Mouse (Mus musculus) forebrain, postnatal 0 days (tissue): ENCODE data around the gene Ptprq. TPM values are rescaled to one million over a fixed set of nuclear protein-coding genes. Genes with fewer than 3 reads are reported as not detected.

ENCODE experiments used
- ATAC-seq: fragments of 200-750 bp; cut with Nextera tagmentation; 2 replicates; pipeline ENCODE4 v1.8.0; 2017; ENCODE audit warnings: mild to moderate bottlenecking, moderate library complexity
- DNase-seq: peaks from one replicate; pipeline ENCODE4 v3.0.0-alpha.2; 2015
- H3K27ac ChIP-seq: fragments of 300-500 bp; sonication (generic); 2 replicates; pipeline ENCODE4 v1.5.1; 2014; ENCODE audit warnings: low read depth, mild to moderate bottlenecking, antibody characterized with exemption, low read length, moderate library complexity, mixed read lengths
- H3K27me3 ChIP-seq: fragments of 300-500 bp; sonication (generic); 2 replicates; pipeline ENCODE4 v1.6.1; 2014; ENCODE audit warnings: mild to moderate bottlenecking, low read length, mixed read lengths; ENCODE audit not compliant: insufficient read depth
- H3K36me3 ChIP-seq: fragments of 300-500 bp; sonication (generic); 2 replicates; pipeline ENCODE4 v1.6.1; 2014; ENCODE audit warnings: mild to moderate bottlenecking, moderate library complexity; ENCODE audit not compliant: insufficient read depth
- H3K4me1 ChIP-seq: fragments of 300-500 bp; sonication (generic); 2 replicates; pipeline ENCODE4 v1.6.1; 2014; ENCODE audit warnings: antibody characterized with exemption; ENCODE audit not compliant: insufficient read depth
- H3K4me2 ChIP-seq: fragments of 300-500 bp; sonication (generic); 2 replicates; pipeline ENCODE4 v1.6.1; 2014; ENCODE audit warnings: low read depth, mild to moderate bottlenecking, moderate library complexity
- H3K4me3 ChIP-seq: fragments of 300-500 bp; sonication (generic); 2 replicates; pipeline ENCODE4 v1.5.1; 2014; ENCODE audit warnings: low read depth, low read length, mixed read lengths
- H3K9ac ChIP-seq: fragments of 300-500 bp; sonication (generic); 2 replicates; pipeline ENCODE4 v1.6.1; 2014; ENCODE audit warnings: mild to moderate bottlenecking
- H3K9me3 ChIP-seq: fragments of 300-500 bp; sonication (generic); 2 replicates; pipeline ENCODE4 v1.6.1; 2016; ENCODE audit warnings: low read length
- CTCF ChIP-seq: sonication (generic); IDR thresholded peaks from 2 replicates; pipeline ENCODE4 v1.5.1; 2016; ENCODE audit warnings: antibody characterized with exemption, control low read depth, low read depth
- WGBS: fragments of 180-500 bp; shearing (Covaris S2); extraction: QIAGEN DNeasy Blood & Tissue Kit; methylation state at CpG from one replicate; pipeline ENCODE4 v1.1.7; 2014; 5-methylcytosine and 5-hydroxymethylcytosine counted together
- polyA plus RNA-seq: library from polyadenylated mRNA; unstranded; fragments of >200 nt; fragmentation: Nextera tagmentation; extraction: Ambion mirVana; gene quantifications from 2 replicates; pipeline ENCODE4 v1.2.1, GENCODE M21; 2015
- total RNA-seq: library from RNA; depleted of rRNA; stranded (reverse); fragments of >200 nt; gene quantifications from 2 replicates; pipeline ENCODE4 v1.2.3, GENCODE M21; 2014

Ptprq gene
- total and polyA plus RNA-seq, 2 experiments from 2014 or later: 0.10 TPM

DNA sequence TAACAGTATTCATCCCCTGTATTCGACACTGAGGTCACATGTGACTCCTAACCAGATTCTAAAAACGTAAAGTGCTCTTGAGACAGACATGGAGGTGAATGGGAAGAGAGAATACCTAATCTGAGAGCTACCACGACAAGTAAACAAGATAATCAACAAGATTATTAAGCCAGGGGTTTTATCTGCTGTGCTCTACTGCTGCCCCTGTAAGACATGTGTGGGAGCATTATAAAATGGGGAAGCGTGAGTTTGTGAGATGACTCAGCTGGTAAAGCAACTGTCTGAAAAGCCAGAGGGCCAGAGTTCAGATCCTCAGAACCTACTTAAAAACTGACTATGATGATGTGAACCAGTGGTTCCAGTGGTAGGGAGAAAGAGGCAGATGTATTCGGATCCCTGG is 22.7 kb downstream of the Ptprq start:
- WGBS: 84% methylated on average over 5 of the region's 5 CpGs
- Histone ChIP-seq H3K4me3 (no peak overlapping the region), H3K27me3 (no peaks in the 10 kb centered on the region), H3K4me2 (no peak overlapping the region), H3K4me1 (no peaks in the 10 kb centered on the region), H3K9ac (no peak overlapping the region), H3K9me3 (no peaks in the 10 kb centered on the region), H3K27ac (no peak overlapping the region), H3K36me3 (no peaks in the 10 kb centered on the region)
- ATAC-seq (no peak), DNase-seq (no peak)
- TF ChIP-seq CTCF: no peak

- Histone ChIP-seq H3K9ac (no peak overlapping the region), H3K4me1 (no peaks in the 10 kb centered on the region), H3K27ac (no peak overlapping the region), H3K4me2 (no peak overlapping the region), H3K9me3 (no peaks in the 10 kb centered on the region), H3K27me3 (no peaks in the 10 kb centered on the region), H3K4me3 (no peak overlapping the region), H3K36me3 (no peaks in the 10 kb centered on the region)
- ATAC-seq (no peak), DNase-seq (no peak)
- 85% methylated on average over 6 of the region's 6 CpGs for WGBS
- TF ChIP-seq CTCF: no peak
Measured at GRCm38 (mm10) chr10:107687382-107687781, 32.5 kb downstream of the Ptprq start.

DNA sequence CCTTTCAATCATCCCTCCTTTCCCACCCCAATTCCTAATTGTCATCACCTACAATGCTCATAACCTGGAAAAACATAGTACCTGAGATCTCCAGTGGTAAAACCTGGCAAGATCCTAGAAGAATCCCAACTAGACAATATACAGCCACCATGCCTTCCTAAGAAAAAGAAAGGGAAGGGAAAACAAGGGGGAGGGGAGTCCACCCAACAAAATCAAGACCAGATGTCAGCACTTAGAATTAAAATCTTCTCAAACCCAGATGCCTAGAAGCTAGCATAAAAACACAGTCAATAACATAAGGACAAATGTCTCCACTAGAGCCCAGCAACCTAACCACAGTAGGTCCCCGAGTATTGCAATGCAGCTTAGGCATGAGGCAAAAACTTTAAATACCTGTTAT is 43.9 kb downstream of the Ptprq start:
- Histone ChIP-seq H3K9me3 (no peaks in the 10 kb centered on the region), H3K4me3 (no peak overlapping the region), H3K4me2 (no peak overlapping the region), H3K9ac (no peak overlapping the region), H3K27me3 (no peaks in the 10 kb centered on the region), H3K27ac (no peak overlapping the region), H3K36me3 (no peaks in the 10 kb centered on the region), H3K4me1 (no peaks in the 10 kb centered on the region)
- ATAC-seq: no peak
- 71% methylated on average over 1 of the region's 1 CpGs for WGBS
- no peak for DNase-seq
- TF ChIP-seq CTCF: no peak

DNA sequence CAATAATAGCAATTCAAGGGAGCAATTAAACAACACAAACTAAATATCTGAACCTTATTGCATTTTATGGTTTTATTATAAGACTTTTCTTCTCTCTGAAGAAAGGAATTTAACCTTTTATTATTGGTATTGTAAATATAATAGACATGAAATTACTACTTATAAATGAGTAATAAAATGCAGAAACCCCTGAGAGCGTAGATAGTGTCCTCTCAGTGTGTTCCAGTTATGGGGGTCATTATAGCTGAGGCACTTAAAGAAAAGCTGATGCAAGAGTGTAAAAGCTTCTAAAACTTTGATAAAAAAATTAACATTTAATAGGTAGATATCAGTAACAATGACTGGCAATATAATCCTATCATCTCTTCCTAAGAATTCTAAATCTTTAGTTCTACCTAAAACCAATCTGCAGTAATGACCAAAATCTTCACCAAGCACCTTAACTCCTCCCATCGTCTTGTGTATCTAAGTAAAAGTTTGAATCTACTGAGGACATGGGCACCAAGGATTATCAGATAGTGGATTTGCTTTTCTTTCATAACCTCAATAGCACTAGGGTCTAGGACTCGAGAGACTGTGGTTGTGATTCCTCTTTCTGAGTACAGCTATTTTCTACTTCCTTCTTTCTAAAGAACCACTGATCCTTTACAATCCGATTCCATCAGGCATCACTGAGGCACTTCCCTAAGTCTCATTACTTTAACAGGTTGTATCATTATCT is 51.3 kb downstream of the Ptprq start:
- WGBS: 83% methylated on average over 4 of the region's 4 CpGs
- Histone ChIP-seq H3K4me2 (no peak overlapping the region), H3K4me1 (no peaks in the 10 kb centered on the region), H3K27ac (no peak overlapping the region), H3K36me3 (no peaks in the 10 kb centered on the region), H3K4me3 (no peak overlapping the region), H3K9me3 (no peaks in the 10 kb centered on the region), H3K27me3 (no peaks in the 10 kb centered on the region), H3K9ac (no peak overlapping the region)
- DNase-seq: no peak
- no peak for TF ChIP-seq CTCF
- no peak for ATAC-seq

DNA sequence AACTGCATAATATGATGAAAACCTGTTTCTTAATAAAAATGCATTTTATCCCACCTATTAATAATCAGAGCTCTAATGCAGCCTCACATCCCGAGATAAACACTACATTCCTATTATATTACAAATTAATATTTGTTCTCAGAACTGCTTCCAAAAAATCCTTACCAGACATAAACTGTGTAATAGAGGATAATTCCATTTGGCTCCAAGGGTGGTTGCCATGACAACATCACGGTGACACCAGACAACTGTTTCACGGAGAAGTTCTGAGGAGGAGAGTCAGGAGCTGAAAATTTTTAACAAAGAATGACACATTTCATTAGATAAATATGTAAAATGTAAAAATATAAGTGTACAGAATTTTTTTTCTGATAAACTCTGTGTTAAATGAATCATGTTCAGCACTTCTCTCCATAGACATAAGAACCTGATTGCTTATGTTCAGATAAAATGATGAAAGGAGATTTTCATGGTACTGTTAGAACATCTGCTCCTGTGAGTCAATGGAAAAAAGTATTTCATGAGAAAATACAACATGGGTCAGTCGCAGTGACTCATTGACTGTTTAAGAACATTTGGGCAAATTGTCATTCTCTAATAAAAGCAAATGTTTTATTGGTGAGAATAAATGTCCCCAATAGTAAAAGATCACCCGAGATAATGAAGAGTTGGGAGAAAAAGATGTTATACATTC is 57.3 kb downstream of the Ptprq start:
- 34% methylated on average over 5 of the region's 5 CpGs for WGBS
- Histone ChIP-seq H3K4me1 (no peaks in the 10 kb centered on the region), H3K9me3 (no peaks in the 10 kb centered on the region), H3K27ac (no peak overlapping the region), H3K9ac (no peak overlapping the region), H3K36me3 (no peaks in the 10 kb centered on the region), H3K4me3 (no peak overlapping the region), H3K4me2 (no peak overlapping the region), H3K27me3 (no peaks in the 10 kb centered on the region)
- peak; percentile 81; the same call in 1 of the 2 replicates for ATAC-seq
- DNase-seq: peak; percentile 72
- no peak for TF ChIP-seq CTCF

GRCm38 (mm10) chr10:107661970-107662369 is 57.9 kb downstream of the Ptprq start:
- no peak for TF ChIP-seq CTCF
- Histone ChIP-seq H3K4me3 (no peak overlapping the region), H3K4me1 (no peaks in the 10 kb centered on the region), H3K9ac (no peak overlapping the region), H3K4me2 (no peak overlapping the region), H3K36me3 (no peaks in the 10 kb centered on the region), H3K9me3 (no peaks in the 10 kb centered on the region), H3K27ac (no peak overlapping the region), H3K27me3 (no peaks in the 10 kb centered on the region)
- no peak for DNase-seq
- WGBS: 87% methylated on average over 3 of the region's 3 CpGs
- peak; percentile 1; the same call in 1 of the 2 replicates for ATAC-seq

GRCm38 (mm10) chr10:107659141-107659540 is 60.7 kb downstream of the Ptprq start:
- WGBS: 88% methylated on average over 2 of the region's 2 CpGs
- DNase-seq (no peak), ATAC-seq (no peak)
- H3K36me3 ChIP-seq: no peaks in the 10 kb centered on the region
- no peak overlapping the region for H3K4me2 ChIP-seq
- no peaks in the 10 kb centered on the region for H3K27me3 ChIP-seq
- H3K4me3 ChIP-seq: no peak overlapping the region
- no peak overlapping the region for H3K27ac ChIP-seq
- H3K4me1 ChIP-seq: no peaks in the 10 kb centered on the region
- no peak for TF ChIP-seq CTCF
- H3K9me3 ChIP-seq: no peaks in the 10 kb centered on the region
- no peak overlapping the region for H3K9ac ChIP-seq
